Mouse (Mus musculus) natural killer cell, adult 2 months (primary cell): ENCODE data around the gene Olfr822.
"Not testable (repeated sequence)": the region's sequence is repeated elsewhere in the genome, so short reads cannot be mapped to it uniquely, and the experiment has no call there.

Source experiments
- DNase-seq, 2 experiments: peaks; one replicate each; pipeline ENCODE4 v3.0.0; 2022; ENCODE audit warnings: low spot score in 2 of 2

Gene Olfr822

GRCm38 (mm10) chr10:130070910-130071309, at the start of gene Olfr822:
Gene Olfr822 (plus strand): TSS chr10:130071210.
- DNase-seq: no peak

GRCm38 (mm10) chr10:130030048-130030447, 41.0 kb upstream of the Olfr822 start, which contains the start of gene Olfr821:
Gene Olfr821 (plus strand): TSS chr10:130030348.
- DNase-seq: no peak

- DNase-seq: no peak
These were observed 33.9 kb upstream of the Olfr822 start for GRCm38 (mm10) chr10:130037096-130037495.

GRCm38 (mm10) chr10:130092838-130093440, 21.9 kb downstream of the Olfr822 start:
- DNase-seq: no peak

- no peak for DNase-seq
These were observed 25.1 kb downstream of the Olfr822 start for GRCm38 (mm10) chr10:130096104-130096503.

GRCm38 (mm10) chr10:130115283-130115682, 44.3 kb downstream of the Olfr822 start, which contains the start of gene Olfr823:
Gene Olfr823 (minus strand): TSS chr10:130115383.
- DNase-seq: not testable (repeated sequence)

- not testable (repeated sequence) for DNase-seq
These were observed 45.0 kb downstream of the Olfr822 start for GRCm38 (mm10) chr10:130116045-130116444.
